Mouse (Mus musculus) cerebellum, postnatal 10 days (tissue): ENCODE measurements at regions not wholly inside any gene's neighbourhood (a gene's known extent, or its start where the extent isn't known, plus 50 kb on each side); places are given as distances from the start of the nearest gene placed in this dataset.

Source experiments
- DNase-seq, 2 experiments: peaks; one replicate each; pipeline ENCODE4 v3.0.0; 2021; ENCODE audit warnings: mixed read lengths in 2 of 2

DNA sequence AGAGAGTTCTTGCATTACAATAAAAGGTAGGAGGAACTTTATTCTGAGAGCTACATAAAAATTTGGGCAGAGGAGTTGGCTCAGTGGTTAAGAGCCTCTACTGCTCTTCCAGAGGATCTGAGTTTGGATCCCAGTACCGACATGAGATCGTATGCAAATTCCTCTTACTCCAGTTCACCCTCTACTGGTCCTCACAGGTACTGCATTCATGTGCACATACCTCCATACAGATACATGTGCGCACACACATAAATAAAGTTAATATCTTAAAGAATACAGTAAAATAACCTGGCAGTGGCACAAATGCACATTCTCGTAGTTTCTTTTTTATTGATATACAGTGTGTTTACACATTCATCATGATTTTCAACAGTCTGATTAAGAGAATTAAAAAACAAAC lies 232.4 kb downstream of the Vps13c start:
- DNase-seq, result peak in 1 of 2 experiments; percentile 6

DNA sequence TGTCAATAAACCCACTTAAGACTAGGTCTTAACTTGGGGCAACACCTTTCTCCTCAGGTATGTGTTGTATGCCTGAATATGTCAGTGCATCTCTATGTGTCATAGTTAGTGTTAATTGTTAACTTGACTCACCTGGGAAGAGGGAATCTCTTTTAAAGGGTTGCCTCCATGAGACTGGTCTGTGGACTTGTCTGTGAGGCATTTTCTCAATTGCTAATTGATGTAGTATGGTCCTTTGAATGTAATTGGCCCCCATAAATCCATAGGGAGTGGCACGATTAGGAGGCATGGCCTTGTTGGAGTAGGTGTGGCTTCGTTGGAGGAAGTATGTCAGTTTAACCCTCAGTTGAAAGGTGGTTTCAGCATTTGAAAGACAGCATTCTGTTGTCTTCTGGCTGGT lies 237.1 kb downstream of the Vps13c start:
- DNase-seq, result no peak

DNA sequence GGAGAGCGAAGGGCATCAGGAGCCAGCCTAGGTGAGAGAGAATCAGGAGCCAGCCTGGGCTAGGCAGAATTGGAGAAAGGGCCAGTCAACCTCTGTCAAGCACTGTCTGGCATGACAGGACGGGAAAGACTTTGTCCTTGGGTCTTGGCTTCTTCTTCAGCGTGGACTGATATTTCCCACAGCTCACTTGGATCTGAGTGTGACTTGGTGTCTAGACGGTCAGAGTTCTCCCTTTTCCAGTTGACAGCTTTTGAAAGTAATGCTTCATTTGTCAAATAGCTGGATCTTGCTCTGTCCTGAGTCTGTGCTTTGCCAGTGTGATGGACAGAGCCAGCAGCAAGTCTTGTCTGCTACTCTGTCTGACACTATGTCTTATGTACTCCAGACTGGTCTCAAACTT lies 243.1 kb downstream of the Vps13c start:
- no peak for DNase-seq

DNA sequence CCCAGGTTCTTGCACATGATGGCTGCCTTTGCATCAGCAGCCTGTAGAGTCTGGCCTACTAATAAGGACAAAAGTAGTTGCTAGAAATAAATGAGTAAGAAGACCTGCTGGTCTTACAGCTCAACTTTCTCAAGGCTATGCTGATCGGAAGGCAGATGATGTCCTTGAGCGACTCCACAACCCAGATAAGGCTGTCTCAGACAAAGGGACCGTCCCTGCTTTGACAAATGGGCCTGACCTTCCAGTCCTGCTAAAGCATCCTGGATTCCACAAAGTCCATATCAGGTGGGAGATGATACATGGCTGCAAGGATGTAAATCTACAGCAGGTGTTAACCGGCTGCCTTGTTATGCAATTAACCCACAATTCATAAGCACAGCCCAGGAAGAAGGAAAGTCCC lies 244.8 kb downstream of the Vps13c start:
- no peak for DNase-seq

DNA sequence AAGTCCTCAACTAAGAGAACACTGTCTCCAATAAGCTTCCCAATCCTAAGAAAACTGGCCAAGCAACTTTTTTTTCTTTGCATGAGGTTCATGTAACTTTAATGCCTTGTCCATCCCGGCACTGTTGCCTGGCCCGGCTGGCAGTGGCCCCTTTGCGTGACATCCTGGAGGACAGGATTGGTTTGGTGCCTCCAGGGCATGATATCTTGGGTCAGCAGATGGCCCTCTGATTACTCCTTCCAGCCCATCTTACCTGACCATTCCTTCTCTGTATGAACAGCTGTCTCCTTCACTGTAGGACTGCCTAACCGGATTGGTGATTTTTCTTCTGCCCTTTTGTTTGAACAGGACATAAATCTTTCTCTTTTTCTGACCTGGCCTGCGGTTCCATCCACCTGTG lies 254.4 kb downstream of the Vps13c start:
- DNase-seq, result peak; percentile 27 to 55

DNA sequence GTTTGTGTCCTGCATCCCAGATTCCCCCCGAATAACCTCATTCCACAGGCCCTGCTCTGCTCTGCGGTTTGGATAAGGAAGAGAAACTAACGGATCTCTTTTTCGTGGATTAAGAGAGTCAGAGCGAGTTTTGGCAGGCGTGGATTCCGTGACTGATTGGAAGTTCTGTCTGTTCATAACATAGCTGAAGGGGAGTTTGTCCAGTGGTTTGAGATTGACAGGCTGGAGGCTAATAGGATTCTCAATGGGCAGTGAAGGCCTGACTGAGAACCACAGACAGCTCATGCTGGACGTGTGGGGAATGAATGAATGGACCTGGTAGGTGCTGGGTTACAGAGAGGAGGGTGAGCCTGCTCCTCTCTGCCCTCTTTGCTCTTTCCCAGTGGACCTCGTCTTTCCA lies 269.6 kb downstream of the Vps13c start:
- peak in 1 of 2 experiments; percentile 18 for DNase-seq

DNA sequence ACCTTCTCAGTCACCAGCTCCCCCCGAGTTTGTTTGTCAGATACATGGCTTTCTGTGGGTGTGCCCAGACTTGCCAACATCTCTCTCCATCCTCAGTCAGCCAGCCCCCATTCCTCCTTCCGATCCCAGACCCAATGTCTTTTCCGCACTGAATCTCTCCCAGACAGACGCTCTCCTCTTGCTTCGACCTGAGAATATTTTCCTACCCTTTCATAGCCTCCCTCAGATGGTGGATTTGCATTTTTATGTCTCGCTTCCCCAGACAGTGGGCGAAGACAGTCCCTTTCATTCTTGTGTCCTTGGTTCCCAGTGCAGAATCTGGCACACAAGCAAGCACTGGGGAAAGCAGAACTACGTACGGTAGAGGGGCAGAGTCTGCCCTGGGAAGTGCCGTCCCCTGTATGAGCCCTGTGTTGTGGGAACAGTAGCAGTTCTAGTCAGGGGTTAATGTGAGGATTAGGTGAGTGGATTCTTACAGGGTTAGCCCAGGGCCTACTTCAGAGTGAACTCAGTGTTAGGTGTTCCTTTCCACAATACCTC lies 275.0 kb downstream of the Vps13c start:
- peak in 1 of 2 experiments; percentile 17 for DNase-seq

DNA sequence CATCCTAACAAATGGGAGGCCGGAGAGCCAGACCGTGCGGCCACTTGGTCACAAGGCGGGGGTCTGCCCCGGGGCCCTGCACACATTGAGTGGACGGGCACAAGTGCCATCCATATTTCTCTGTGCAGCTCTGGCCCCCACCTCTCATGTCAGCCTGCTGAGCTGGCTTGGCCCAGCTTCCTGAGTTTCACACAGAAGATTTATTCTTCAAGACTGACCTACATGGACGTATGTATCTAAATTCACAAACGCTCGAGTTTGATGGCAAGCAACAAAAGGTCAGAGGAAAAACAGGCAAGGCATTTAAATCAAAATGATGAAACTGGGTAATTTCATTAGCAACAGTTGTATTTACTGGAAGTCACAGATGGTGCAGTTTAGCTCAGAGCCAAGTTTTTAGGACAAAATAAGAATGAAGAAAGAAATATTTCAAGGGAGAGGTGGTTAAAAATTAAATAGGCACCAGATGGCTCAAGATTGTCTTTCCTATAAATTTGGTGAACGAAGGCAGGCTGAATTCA lies 276.1 kb downstream of the Vps13c start:
- DNase-seq, result peak; percentile 67 to 81

DNA sequence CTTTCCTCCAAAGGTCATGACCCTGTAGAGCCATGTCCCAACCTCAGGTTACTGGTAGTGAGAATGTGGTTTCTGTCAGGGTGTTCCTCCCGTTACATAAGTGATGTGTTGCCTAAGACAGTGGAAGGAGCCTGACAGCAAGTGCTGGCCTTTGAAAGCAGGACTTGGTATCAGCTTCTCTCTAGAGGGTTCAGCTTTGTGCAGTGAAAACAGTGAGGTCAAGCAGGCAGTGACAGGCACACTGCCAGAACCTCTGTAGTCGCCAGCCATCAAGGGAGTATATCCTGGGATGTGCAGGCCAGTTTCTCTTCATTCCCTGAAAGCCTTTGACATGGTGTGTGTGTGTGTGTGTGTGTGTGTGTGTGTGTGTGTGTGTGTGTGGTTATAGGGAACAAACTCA lies 278.1 kb downstream of the Vps13c start:
- no peak for DNase-seq

DNA sequence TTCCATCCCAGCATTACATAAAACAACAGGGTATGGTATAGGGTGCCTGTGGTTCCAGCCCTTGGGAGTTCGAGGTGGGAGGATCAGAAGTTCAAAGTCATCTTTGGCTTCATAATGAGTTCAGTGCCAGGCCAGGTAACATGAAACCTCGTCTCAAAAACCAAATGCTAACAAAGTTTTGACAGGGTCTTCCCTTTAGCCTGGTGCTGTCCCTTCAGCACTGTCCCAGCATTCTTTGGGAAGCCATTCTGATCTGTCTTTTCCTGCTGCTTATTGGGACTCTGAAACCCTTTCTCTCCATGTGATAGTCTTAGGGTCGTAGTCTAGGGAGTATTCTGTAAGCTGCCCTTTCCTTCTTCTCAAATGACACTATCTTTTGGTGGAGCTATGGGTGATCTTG lies 282.1 kb downstream of the Vps13c start:
- no peak for DNase-seq

DNA sequence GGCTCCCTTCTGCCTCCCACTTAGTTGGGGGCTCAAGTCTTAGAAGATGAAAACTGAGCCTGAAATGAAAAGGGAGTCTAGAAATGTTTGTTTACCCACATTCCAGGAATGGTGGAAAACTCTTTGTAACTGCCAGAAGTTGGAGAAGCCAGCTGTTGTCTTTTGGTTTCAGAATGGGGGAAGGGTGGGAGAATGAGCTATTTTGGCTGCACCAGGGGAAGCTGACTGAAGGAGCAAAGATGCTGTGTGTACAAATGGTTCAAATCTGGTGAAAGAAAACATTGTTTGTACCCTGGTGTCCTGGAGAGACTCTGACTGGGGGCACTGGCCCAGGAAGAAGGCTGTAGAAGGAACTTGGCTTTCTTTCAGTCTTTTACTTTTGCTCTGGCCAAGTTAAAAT lies 291.1 kb downstream of the Vps13c start:
- peak in 1 of 2 experiments; percentile 13 for DNase-seq

DNA sequence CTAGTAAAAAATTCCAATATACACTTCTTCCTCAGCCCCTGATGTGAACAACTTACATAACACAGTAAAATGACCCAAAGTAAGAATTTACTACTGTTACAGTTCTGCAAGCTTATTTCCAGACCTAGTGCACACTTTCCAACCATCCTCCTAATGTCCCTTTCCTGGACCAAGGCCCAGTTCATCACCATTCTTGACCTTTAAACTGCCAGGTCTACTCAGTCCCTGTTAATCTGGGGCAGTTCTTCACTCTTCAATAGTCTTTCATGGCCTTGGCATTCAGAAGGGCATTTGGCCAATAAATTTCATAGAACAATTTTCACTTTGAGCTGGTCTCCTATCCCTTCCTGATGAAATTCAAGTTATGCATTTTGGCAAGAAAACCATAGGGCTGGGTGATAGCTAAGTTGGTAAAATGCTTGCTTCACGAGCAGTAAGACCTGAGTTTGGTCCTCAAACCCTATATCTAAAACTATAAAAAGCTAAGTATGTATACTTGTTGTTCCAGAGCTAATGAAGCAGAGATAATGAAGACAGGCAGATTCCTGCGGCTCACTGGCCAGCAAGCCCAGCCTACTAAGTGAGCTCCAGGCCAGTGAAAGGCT lies 295.4 kb downstream of the Vps13c start:
- peak in 1 of 2 experiments; percentile 22 for DNase-seq

DNA sequence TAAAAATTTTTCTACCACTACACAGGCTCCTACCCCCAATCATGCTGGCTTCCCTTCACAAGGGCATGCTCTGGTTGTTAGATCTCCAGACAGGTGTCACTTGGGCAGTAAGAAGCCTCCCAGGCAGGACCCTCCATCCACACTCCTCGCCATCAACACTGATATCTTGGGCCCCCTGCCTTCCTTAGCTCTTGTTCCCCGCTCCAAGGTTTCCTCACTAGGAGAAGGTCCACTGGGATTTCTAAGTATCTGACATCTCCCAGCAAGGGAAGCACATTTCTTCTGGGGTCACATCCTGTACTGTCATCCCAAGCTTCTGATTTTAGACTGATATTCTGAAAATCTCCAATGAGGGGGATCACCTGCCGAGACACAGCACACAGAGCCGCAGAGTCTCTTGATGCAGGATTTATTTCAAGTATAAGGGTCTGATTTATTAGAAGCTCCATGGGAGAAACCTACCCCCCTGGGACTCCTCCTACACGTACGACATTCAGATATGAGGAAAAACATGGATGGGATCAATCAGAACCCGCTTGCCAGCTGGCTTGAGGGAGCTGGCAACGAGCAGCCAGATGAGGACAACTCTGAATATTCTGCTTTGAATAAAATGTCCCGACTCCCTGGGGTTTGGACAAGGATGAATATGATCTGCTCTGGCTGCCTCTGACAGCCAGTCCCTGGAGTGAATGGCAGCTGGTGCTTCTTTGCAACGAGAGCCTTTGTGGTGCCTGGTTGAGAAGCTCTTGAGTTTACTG lies 322.8 kb downstream of the Vps13c start:
- DNase-seq, result peak; percentile 22 to 47

DNA sequence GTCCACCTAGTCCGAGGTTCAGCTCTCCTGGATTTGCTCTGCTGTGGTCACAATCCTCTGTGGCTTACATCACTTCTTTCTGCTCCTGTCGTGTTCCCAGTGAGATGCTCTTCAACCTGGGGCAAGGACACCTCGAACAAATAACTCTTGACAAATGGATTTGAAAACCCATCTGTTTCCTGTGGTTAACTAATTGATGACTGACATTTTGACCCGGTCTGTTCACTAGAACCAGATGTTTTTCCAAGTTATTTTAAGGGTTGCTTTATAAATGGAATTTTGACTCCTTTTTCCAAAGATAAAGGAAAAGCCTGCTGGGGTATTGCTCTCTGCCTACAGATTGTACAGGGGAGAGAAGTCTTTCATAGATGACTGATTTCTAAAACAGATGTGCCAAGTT lies 326.4 kb downstream of the Vps13c start:
- DNase-seq, result no peak

DNA sequence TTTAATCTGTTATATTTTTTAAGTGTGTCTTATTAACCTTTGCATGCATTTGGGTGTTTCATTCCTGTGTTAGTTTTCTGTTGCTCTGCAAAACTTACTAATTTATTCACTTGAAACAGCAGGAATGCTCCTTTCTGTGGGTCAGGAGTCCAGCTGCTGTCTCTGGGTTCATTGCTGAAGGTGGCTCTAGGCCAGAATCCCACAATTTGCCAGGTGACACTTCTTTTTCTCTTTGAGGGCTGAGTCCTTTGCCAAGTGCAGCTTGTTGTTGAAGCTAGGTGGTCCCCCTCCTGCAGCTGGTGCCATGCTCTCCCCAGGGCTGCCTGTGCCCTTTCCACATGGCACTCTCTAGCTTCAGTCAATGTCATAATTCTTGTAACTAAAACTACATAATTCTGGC lies 348.7 kb downstream of the Vps13c start:
- DNase-seq, result peak; percentile 49 to 55

DNA sequence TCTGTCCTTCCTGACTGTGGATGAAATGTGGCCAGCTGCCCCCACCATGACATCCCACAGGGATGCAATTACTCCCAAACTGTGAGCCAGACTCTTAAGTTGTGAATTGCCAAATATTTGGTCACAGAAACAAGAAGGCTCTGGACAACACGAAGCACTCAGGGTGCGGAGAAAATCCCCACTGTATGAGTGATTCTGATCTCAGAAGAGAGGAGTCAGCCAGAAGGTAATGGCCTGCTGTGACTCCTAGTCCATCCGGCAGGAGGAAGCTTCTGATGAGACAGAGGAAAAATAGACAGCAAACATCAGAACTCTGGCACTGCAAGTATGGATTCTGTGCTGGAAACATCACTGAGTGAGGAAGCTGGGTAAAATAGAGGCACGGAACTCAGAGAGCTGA lies 359.6 kb downstream of the Vps13c start:
- peak in 1 of 2 experiments; percentile 12 for DNase-seq

DNA sequence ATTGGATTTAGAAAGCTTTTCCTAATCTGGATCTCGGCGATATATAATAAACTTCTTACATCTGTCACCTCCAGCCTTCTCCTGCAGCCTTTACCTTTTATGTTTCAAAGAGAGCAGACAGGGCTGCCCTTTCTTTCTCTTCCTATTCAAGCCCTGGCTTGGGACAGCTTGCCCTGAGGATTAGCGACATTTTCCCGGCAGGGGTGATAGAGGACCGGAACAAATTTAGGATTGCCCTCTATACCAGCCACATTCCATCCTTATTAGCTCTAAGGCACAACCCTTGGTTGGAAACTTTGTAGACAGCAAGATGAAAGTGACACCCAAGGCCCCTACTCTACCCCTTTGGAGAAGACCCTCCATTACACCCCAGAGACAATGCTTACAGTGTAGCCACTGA lies 360.8 kb downstream of the Vps13c start:
- peak in 1 of 2 experiments; percentile 10 for DNase-seq

DNA sequence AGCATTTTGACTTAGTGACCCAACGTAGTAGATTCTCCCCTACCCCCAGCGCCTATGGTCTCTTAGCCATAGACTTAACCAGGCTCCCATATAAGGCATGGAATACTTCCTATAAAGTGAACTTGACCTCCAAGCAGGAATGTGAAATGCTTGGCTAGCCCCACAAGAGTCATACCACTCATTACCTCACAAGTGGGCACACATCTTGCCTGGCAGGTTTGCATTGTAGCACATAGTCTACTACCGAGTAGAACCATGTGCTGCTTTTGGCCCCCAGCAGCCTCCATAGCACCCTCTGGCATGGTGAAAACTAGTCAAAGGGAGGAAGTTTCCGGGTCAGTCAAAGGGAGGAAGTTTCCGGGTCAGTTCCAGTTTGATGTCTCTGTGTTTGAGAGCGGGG lies 385.5 kb downstream of the Vps13c start:
- no peak for DNase-seq

DNA sequence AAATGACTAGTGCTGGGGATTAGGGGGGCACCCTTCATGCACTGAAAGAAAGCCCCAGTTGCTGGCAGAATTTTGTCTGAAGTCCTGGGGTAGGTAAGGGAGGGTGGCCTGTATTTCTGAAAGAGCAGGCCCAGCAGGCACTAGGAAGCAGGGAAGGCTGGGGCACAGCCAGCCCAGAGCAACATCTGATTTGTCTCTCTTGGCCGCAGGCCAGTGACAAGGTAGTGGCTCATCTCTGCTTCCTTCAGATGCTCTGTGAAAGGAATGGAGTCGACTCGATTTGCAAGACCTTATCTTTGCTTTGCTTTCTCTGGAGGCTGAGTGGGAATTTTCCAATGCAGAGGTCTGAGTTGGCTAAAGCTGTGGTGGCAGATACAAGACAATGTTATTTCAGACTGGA lies 390.9 kb downstream of the Vps13c start:
- peak; percentile 57 to 64 for DNase-seq

DNA sequence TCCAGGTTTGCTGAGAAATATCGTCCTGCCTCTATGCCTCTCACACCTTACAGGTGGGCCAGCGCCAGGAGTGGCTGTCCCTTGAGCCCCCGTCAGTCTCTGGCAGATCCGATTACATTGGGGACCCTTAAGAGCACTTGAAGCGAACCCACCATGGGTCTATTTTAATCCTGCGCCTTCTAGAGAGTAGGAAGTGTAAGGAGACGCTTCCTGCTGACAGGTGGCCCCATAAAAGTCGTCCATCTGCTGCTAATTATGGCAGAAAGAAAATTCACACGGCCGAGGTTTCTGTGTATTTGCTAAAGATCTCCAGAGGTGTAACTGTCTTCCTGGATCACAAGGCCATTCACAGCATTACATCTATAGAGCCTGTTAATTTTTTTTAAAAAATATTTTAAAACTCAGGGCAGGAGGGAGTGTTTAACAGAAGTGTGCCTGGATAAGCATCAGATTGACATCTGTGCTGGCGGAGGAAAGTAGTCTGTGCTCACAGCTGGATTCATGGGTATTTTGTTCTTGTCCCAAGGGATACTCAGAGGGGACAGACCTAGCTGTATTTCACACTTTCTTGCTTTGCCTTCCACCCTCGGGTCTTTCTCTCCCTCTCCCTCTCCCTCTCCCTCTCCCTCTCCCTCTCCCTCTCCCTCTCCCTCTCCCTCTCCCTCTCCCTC lies 394.9 kb downstream of the Vps13c start:
- peak; percentile 21 to 29 for DNase-seq

DNA sequence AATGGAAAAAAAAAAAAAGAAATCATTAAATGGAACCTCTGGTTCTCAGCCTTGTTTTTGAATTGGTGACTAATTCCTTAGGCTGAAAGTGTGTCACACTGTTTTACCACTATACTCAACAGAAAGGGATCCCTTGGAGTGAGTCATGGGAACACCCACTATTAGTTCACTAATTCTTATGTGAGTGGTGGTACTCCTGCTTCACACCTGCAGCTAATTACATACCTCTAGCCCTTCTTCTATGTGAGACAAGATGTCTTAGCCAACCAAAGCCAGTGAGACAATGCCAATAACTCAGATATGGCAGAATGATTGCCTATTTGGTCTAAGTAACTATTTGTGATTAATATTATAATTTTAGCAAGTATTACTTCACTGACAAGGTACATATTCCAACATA lies 398.9 kb downstream of the Vps13c start:
- no peak for DNase-seq

DNA sequence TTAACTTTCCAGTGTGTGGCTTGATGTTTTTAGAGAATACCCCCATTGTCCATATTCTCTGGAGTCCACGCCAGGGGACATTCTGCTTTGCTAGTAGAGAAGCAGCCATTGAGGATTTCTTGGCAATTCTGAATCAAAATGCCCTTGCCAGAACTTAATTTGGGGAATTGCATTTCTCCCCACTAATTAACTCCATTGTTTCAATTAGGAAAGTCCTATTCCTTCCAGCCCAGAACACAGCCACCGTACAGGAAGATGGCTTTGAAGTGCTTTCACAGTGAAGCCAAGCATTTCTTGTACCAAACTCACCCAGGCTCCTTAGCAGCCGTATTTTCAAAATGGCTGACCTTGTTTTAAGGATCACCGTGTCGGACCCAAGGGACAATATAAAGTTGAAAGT lies 399.4 kb downstream of the Vps13c start:
- DNase-seq, result no peak

DNA sequence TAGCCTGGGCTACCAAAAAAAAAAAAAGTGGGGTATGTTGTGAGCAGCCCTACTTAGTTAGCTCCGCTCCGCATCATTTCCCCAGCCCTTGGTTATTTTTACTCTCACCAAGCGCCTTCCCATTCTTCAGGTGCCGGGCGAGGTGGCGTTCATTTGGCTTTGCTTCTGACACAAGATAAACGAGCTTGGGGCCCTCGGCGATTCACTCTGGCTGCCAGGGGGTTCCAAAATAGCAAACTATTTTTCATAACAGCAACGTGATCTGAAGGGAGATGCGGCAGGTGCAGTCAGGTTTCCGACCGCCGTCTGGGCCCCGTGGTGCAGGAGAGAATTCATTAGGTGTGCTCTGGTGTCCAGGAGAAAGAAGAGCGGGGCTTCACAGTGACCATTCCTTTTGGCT lies 403.6 kb upstream of the Rora start:
- DNase-seq, result no peak

DNA sequence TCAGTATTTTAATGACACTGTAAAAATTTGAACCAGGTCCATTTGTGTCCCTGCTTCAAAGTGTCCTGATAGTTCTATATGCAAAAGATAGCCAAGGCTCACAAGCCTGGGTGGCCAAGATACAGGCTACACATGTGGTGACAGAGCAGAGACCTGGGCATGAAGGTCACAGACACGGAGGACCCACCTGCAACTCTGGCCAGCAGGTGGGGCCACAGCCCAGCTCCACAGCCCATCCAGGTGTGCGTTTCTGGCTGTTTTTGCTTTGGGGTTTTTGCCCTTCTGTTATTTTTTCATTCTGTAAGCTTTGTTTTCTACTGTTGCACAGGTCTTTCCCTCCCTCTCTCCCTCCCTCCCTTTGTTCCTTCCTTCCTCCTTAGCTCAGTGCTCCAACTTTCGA lies 399.4 kb upstream of the Rora start:
- DNase-seq, result peak in 1 of 2 experiments; percentile 30
